Mouse (Mus musculus): Measurements from ENCODE around the gene Gm10392. TPM values are rescaled to one million over a fixed set of nuclear protein-coding genes. Genes with fewer than 3 reads are reported as not detected.
"Not testable (repeated sequence)": the region's sequence is repeated elsewhere in the genome, so short reads cannot be mapped to it uniquely, and the experiment has no call there.

Gene Gm10392
- polyA plus RNA-seq (2014; fragmentation: Nextera tagmentation; extraction: Ambion mirVana): not detected in 2 replicates

GRCm38 (mm10) chr11:77519043-77519442 lies at the start of gene Gm10392:
Gene Gm10392 (minus strand): TSS chr11:77519198.
- Histone ChIP-seq H3K4me2 (ENCODE audit: low read depth, low read length) (no peak within 1 kb of the TSS), H3K9me3 (ENCODE audit: control insufficient read depth, low read length) (no peaks in the 10 kb centered on the region), H3K4me1 (ENCODE audit: control insufficient read depth, insufficient read depth, low read length) (peaks cover 18% of the 10 kb centered on the region), H3K36me3 (ENCODE audit: control insufficient read depth, insufficient read depth, low read length) (no peaks in the 10 kb centered on the region), H3K27me3 (replicated peaks; ENCODE audit: control insufficient read depth, insufficient read depth, low read length) (peaks cover 28% of the 10 kb centered on the region), H3K27ac (replicated peaks; ENCODE audit: low read depth, low read length) (no peak within 1 kb of the TSS), H3K4me3 (ENCODE audit: low read depth, low read length) (no peak within 1 kb of the TSS), H3K9ac (ENCODE audit: low read depth, low read length) (no peak within 1 kb of the TSS)
- no peak for ATAC-seq (ENCODE audit: low read depth)
- WGBS: 71% methylated on average over 5 of the region's 5 CpGs
- DNase-seq (ENCODE audit: low spot score): no peak

GRCm38 (mm10) chr11:77545261-77545660 lies 26.3 kb upstream of the Gm10392 start:
- no peak for DNase-seq (ENCODE audit: low spot score)
- Histone ChIP-seq H3K4me3 (ENCODE audit: low read depth, low read length) (no peak overlapping the region), H3K36me3 (ENCODE audit: control insufficient read depth, insufficient read depth, low read length) (peaks cover 83% of the 10 kb centered on the region), H3K4me1 (ENCODE audit: control insufficient read depth, insufficient read depth, low read length) (no peaks in the 10 kb centered on the region), H3K4me2 (ENCODE audit: low read depth, low read length) (no peak overlapping the region), H3K27me3 (replicated peaks; ENCODE audit: control insufficient read depth, insufficient read depth, low read length) (no peaks in the 10 kb centered on the region), H3K9ac (ENCODE audit: low read depth, low read length) (no peak overlapping the region), H3K9me3 (ENCODE audit: control insufficient read depth, low read length) (no peaks in the 10 kb centered on the region), H3K27ac (replicated peaks; ENCODE audit: low read depth, low read length) (no peak overlapping the region)
- 91% methylated on average over 7 of the region's 7 CpGs for WGBS
- no peak for ATAC-seq (ENCODE audit: low read depth)

- H3K4me3 ChIP-seq (ENCODE audit: low read depth, low read length): no peak overlapping the region
- H3K36me3 ChIP-seq (ENCODE audit: control insufficient read depth, insufficient read depth, low read length): peaks cover 33% of the 10 kb centered on the region
- H3K27me3 ChIP-seq (replicated peaks; ENCODE audit: control insufficient read depth, insufficient read depth, low read length): no peaks in the 10 kb centered on the region
- H3K9me3 ChIP-seq (ENCODE audit: control insufficient read depth, low read length): no peaks in the 10 kb centered on the region
- WGBS: 79% methylated on average over 4 of the region's 4 CpGs
- no peak overlapping the region for H3K4me2 ChIP-seq (ENCODE audit: low read depth, low read length)
- no peak for DNase-seq (ENCODE audit: low spot score)
- no peaks in the 10 kb centered on the region for H3K4me1 ChIP-seq (ENCODE audit: control insufficient read depth, insufficient read depth, low read length)
- no peak for ATAC-seq (ENCODE audit: low read depth)
- no peak overlapping the region for H3K27ac ChIP-seq (replicated peaks; ENCODE audit: low read depth, low read length)
- no peak overlapping the region for H3K9ac ChIP-seq (ENCODE audit: low read depth, low read length)
Observed at GRCm38 (mm10) chr11:77532202-77532846, 13.3 kb upstream of the Gm10392 start.

GRCm38 (mm10) chr11:77530862-77531261 lies 11.9 kb upstream of the Gm10392 start:
- Histone ChIP-seq H3K36me3 (ENCODE audit: control insufficient read depth, insufficient read depth, low read length) (peaks cover 19% of the 10 kb centered on the region), H3K4me1 (ENCODE audit: control insufficient read depth, insufficient read depth, low read length) (no peaks in the 10 kb centered on the region), H3K9ac (ENCODE audit: low read depth, low read length) (no peak overlapping the region), H3K4me3 (ENCODE audit: low read depth, low read length) (no peak overlapping the region), H3K27ac (replicated peaks; ENCODE audit: low read depth, low read length) (no peak overlapping the region), H3K9me3 (ENCODE audit: control insufficient read depth, low read length) (no peaks in the 10 kb centered on the region), H3K4me2 (ENCODE audit: low read depth, low read length) (no peak overlapping the region), H3K27me3 (replicated peaks; ENCODE audit: control insufficient read depth, insufficient read depth, low read length) (no peaks in the 10 kb centered on the region)
- ATAC-seq (ENCODE audit: low read depth): no peak
- WGBS: 97% methylated on average over 2 of the region's 2 CpGs
- DNase-seq (ENCODE audit: low spot score): no peak

GRCm38 (mm10) chr11:77529644-77530043 lies 10.6 kb upstream of the Gm10392 start:
- H3K9ac ChIP-seq (ENCODE audit: low read depth, low read length): no peak overlapping the region
- H3K9me3 ChIP-seq (ENCODE audit: control insufficient read depth, low read length): no peaks in the 10 kb centered on the region
- H3K27me3 ChIP-seq (replicated peaks; ENCODE audit: control insufficient read depth, insufficient read depth, low read length): no peaks in the 10 kb centered on the region
- no peaks in the 10 kb centered on the region for H3K4me1 ChIP-seq (ENCODE audit: control insufficient read depth, insufficient read depth, low read length)
- DNase-seq (ENCODE audit: low spot score): no peak
- H3K4me2 ChIP-seq (ENCODE audit: low read depth, low read length): no peak overlapping the region
- peaks cover 10% of the 10 kb centered on the region for H3K36me3 ChIP-seq (ENCODE audit: control insufficient read depth, insufficient read depth, low read length)
- no peak for ATAC-seq (ENCODE audit: low read depth)
- WGBS: 84% methylated on average over 3 of the region's 3 CpGs
- H3K4me3 ChIP-seq (ENCODE audit: low read depth, low read length): no peak overlapping the region
- no peak overlapping the region for H3K27ac ChIP-seq (replicated peaks; ENCODE audit: low read depth, low read length)

GRCm38 (mm10) chr11:77528420-77528819 lies 9.4 kb upstream of the Gm10392 start:
- H3K9ac ChIP-seq (ENCODE audit: low read depth, low read length); H3K27ac ChIP-seq (replicated peaks; ENCODE audit: low read depth, low read length); H3K4me2 ChIP-seq (ENCODE audit: low read depth, low read length); DNase-seq (ENCODE audit: low spot score); H3K36me3 ChIP-seq (ENCODE audit: control insufficient read depth, insufficient read depth, low read length); H3K9me3 ChIP-seq (ENCODE audit: control insufficient read depth, low read length); H3K27me3 ChIP-seq (replicated peaks; ENCODE audit: control insufficient read depth, insufficient read depth, low read length); ATAC-seq (ENCODE audit: low read depth); H3K4me3 ChIP-seq (ENCODE audit: low read depth, low read length); H3K4me1 ChIP-seq (ENCODE audit: control insufficient read depth, insufficient read depth, low read length): not testable (repeated sequence)
- 83% methylated on average over 3 of the region's 3 CpGs for WGBS

GRCm38 (mm10) chr11:77525804-77526486 lies 6.9 kb upstream of the Gm10392 start:
- no peak for DNase-seq (ENCODE audit: low spot score)
- WGBS: 85% methylated on average over 3 of the region's 3 CpGs
- H3K4me1 ChIP-seq (ENCODE audit: control insufficient read depth, insufficient read depth, low read length): no peaks in the 10 kb centered on the region
- no peak overlapping the region for H3K4me2 ChIP-seq (ENCODE audit: low read depth, low read length)
- H3K36me3 ChIP-seq (ENCODE audit: control insufficient read depth, insufficient read depth, low read length): peaks cover under 1% of the 10 kb centered on the region; the same call in 1 of the 2 replicates
- no peak overlapping the region for H3K9ac ChIP-seq (ENCODE audit: low read depth, low read length)
- no peak overlapping the region for H3K4me3 ChIP-seq (ENCODE audit: low read depth, low read length)
- no peak for ATAC-seq (ENCODE audit: low read depth)
- no peaks in the 10 kb centered on the region for H3K27me3 ChIP-seq (replicated peaks; ENCODE audit: control insufficient read depth, insufficient read depth, low read length)
- no peak overlapping the region for H3K27ac ChIP-seq (replicated peaks; ENCODE audit: low read depth, low read length)
- no peaks in the 10 kb centered on the region for H3K9me3 ChIP-seq (ENCODE audit: control insufficient read depth, low read length)

GRCm38 (mm10) chr11:77520601-77521529 lies 1.9 kb upstream of the Gm10392 start:
- Histone ChIP-seq H3K9me3 (ENCODE audit: control insufficient read depth, low read length) (no peaks in the 10 kb centered on the region), H3K4me3 (ENCODE audit: low read depth, low read length) (no peak overlapping the region), H3K27me3 (replicated peaks; ENCODE audit: control insufficient read depth, insufficient read depth, low read length) (peaks cover 14% of the 10 kb centered on the region), H3K27ac (replicated peaks; ENCODE audit: low read depth, low read length) (no peak overlapping the region), H3K36me3 (ENCODE audit: control insufficient read depth, insufficient read depth, low read length) (no peaks in the 10 kb centered on the region), H3K9ac (ENCODE audit: low read depth, low read length) (no peak overlapping the region), H3K4me1 (ENCODE audit: control insufficient read depth, insufficient read depth, low read length) (peaks cover 4% of the 10 kb centered on the region; the same call in 1 of the 2 replicates), H3K4me2 (ENCODE audit: low read depth, low read length) (no peak overlapping the region)
- DNase-seq (ENCODE audit: low spot score) (peak; percentile 48), ATAC-seq (ENCODE audit: low read depth) (0 out of 2 replicates have a peak, but pooled peaks have one; percentile 38)
- 36% methylated on average over 5 of the region's 5 CpGs for WGBS
